8 mouse cellular contexts compared by ENCODE assay signal in the genomic region with DNA sequence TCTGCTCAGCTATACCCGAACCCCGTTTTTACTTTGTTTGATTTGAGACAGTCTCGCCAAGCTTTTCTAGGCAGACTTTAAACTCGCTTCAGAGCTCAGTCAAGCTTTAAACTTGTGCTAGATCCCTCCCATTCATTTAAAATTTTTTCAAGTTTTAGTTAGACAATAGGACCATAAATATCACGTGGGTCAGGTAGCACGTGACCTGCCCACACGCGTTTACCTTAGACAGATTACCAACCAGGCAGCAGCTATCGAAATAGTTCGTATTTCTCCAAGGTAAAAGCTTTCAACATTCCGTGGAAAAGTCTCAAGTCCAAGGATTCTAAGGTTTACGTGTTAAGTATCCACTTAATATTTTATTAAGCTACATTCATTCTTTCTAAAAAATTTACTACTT. TPM values are rescaled to one million over a fixed set of nuclear protein-coding genes. Genes with fewer than 3 reads are reported as not detected.
A peak's percentile ranks its signal among the peaks of the same experiment; 100 is the strongest.
DNase-seq lines count a peak whose midpoint lies in the region; ATAC-seq and TF ChIP-seq lines count a peak whose summit lies in the region.

No protein-coding gene starts in this region.

- no peak for TF ChIP-seq POLR2A in limb, embryonic 14.5 days (IDR thresholded peaks at IDR 0.05; ENCODE audit: borderline replicate concordance, extremely low read depth, insufficient read depth, insufficient read length)

- 4% methylated on average over 12 of the region's 12 CpGs for WGBS in embryonic facial prominence, embryonic 14.5 days
- WGBS in hindbrain, embryonic 12.5 days = 11% methylated on average over 12 of the region's 12 CpGs
- WGBS in limb, embryonic 14.5 days = 10% methylated on average over 12 of the region's 12 CpGs
- 11% methylated on average over 12 of the region's 12 CpGs for WGBS in midbrain, embryonic 14.5 days

- peak overlapping the region; percentile 63 for H3K27ac ChIP-seq in embryonic facial prominence, embryonic 14.5 days (replicated peaks; ENCODE audit: low read depth, low read length)
- no peak overlapping the region for H3K27ac ChIP-seq in hindbrain, embryonic 12.5 days
- peak overlapping the region; percentile 65; the same call in 1 of the 2 replicates for H3K27ac ChIP-seq in limb, embryonic 14.5 days (replicated peaks; ENCODE audit: low read depth, low read length)
- no peak overlapping the region for H3K27ac ChIP-seq in midbrain, embryonic 14.5 days (replicated peaks; ENCODE audit: low read depth, low read length)

- no peaks in the 10 kb centered on the region for H3K79me3 ChIP-seq in C2C12 (ENCODE audit: low read depth)

- peak overlapping the region; percentile 62 for H3ac ChIP-seq in C2C12 (ENCODE audit: control insufficient read depth, insufficient read length, low read depth)

- peak overlapping the region; percentile 31 for H3K4me3 ChIP-seq in C2C12 (ENCODE audit: insufficient read depth, poor library complexity, severe bottlenecking)
- peak overlapping the region; percentile 57 for H3K4me3 ChIP-seq in embryonic facial prominence, embryonic 14.5 days (ENCODE audit: low read depth, low read length)
- peak overlapping the region; percentile 48 for H3K4me3 ChIP-seq in hindbrain, embryonic 12.5 days
- peak overlapping the region; percentile 54 for H3K4me3 ChIP-seq in limb, embryonic 14.5 days (replicated peaks; ENCODE audit: low read length)
- H3K4me3 ChIP-seq in midbrain, embryonic 14.5 days (replicated peaks; ENCODE audit: low read depth, low read length) = peak overlapping the region; percentile 42

- peaks cover 4% of the 10 kb centered on the region for H3K4me1 ChIP-seq in embryonic facial prominence, embryonic 14.5 days (ENCODE audit: control insufficient read depth, insufficient read depth, low read length)
- 0 out of 2 replicates have a peak, but pooled peaks cover 2% of the 10 kb centered on the region for H3K4me1 ChIP-seq in hindbrain, embryonic 12.5 days
- no peaks in the 10 kb centered on the region for H3K4me1 ChIP-seq in limb, embryonic 14.5 days (ENCODE audit: control insufficient read depth, insufficient read depth, low read length)
- H3K4me1 ChIP-seq in midbrain, embryonic 14.5 days (ENCODE audit: control insufficient read depth, insufficient read depth, low read length) = no peaks in the 10 kb centered on the region

- H3K27me3 ChIP-seq in C2C12 (ENCODE audit: control insufficient read depth, insufficient read depth, insufficient read length) = no peaks in the 10 kb centered on the region
- H3K27me3 ChIP-seq in embryonic facial prominence, embryonic 14.5 days (replicated peaks; ENCODE audit: control insufficient read depth, insufficient read depth, low read length) = no peaks in the 10 kb centered on the region
- no peaks in the 10 kb centered on the region for H3K27me3 ChIP-seq in hindbrain, embryonic 12.5 days
- no peaks in the 10 kb centered on the region for H3K27me3 ChIP-seq in limb, embryonic 14.5 days (ENCODE audit: control insufficient read depth, insufficient read depth, low read length)
- H3K27me3 ChIP-seq in midbrain, embryonic 14.5 days (ENCODE audit: control insufficient read depth, insufficient read depth, low read length) = no peaks in the 10 kb centered on the region

- H3K79me2 ChIP-seq in C2C12 (ENCODE audit: control insufficient read depth, insufficient read depth) = no peaks in the 10 kb centered on the region

- TF ChIP-seq CTCF in C2C12 (IDR thresholded peaks at IDR 0.05; ENCODE audit: control insufficient read depth, insufficient read depth, insufficient read length) = no peak

- DNase-seq in Muller cell, postnatal 12 days (ENCODE audit: inconsistent ontology term) = peak; percentile 51
- DNase-seq in embryonic facial prominence, embryonic 14.5 days (ENCODE audit: low spot score) = peak; percentile 94
- peak; percentile 88 for DNase-seq in limb, embryonic 14.5 days (ENCODE audit: low spot score)
- peak; percentile 73 for DNase-seq in midbrain, embryonic 14.5 days
- DNase-seq in testis, postnatal 10 days (ENCODE audit: low spot score) = peak; percentile 65
- DNase-seq in layer of hippocampus, adult 9-10 months (ENCODE audit: low spot score) = no peak

- H3K9ac ChIP-seq in embryonic facial prominence, embryonic 14.5 days (ENCODE audit: low read depth, low read length) = peak overlapping the region; percentile 72; the same call in 1 of the 2 replicates
- H3K9ac ChIP-seq in hindbrain, embryonic 12.5 days = no peak overlapping the region; the same call in 1 of the 2 replicates
- peak overlapping the region; percentile 49 for H3K9ac ChIP-seq in limb, embryonic 14.5 days (ENCODE audit: low read depth, low read length, severe bottlenecking)
- H3K9ac ChIP-seq in midbrain, embryonic 14.5 days (replicated peaks; ENCODE audit: low read length) = no peak overlapping the region

- peak; percentile 80 for ATAC-seq in embryonic facial prominence, embryonic 14.5 days (ENCODE audit: low read depth)
- ATAC-seq in hindbrain, embryonic 12.5 days (ENCODE audit: low FRiP score) = peak; percentile 61
- ATAC-seq in limb, embryonic 14.5 days (ENCODE audit: low FRiP score, low read depth) = peak; percentile 80
- ATAC-seq in midbrain, embryonic 14.5 days (ENCODE audit: low FRiP score, low TSS enrichment) = peak; percentile 61

- H3K9me3 ChIP-seq in embryonic facial prominence, embryonic 14.5 days (ENCODE audit: control insufficient read depth, low read length) = no peaks in the 10 kb centered on the region
- H3K9me3 ChIP-seq in hindbrain, embryonic 12.5 days (replicated peaks) = no peaks in the 10 kb centered on the region
- H3K9me3 ChIP-seq in limb, embryonic 14.5 days (ENCODE audit: control insufficient read depth, low read length) = no peaks in the 10 kb centered on the region
- H3K9me3 ChIP-seq in midbrain, embryonic 14.5 days (ENCODE audit: control insufficient read depth, low read length) = no peaks in the 10 kb centered on the region

- H3K36me3 ChIP-seq in C2C12 (ENCODE audit: control insufficient read depth, insufficient read depth) = no peaks in the 10 kb centered on the region
- H3K36me3 ChIP-seq in embryonic facial prominence, embryonic 14.5 days (ENCODE audit: control insufficient read depth, insufficient read depth, low read length) = no peaks in the 10 kb centered on the region
- H3K36me3 ChIP-seq in hindbrain, embryonic 12.5 days = no peaks in the 10 kb centered on the region
- H3K36me3 ChIP-seq in limb, embryonic 14.5 days (ENCODE audit: control insufficient read depth, insufficient read depth, low read length) = no peaks in the 10 kb centered on the region
- H3K36me3 ChIP-seq in midbrain, embryonic 14.5 days (ENCODE audit: control insufficient read depth, insufficient read depth, low read length) = no peaks in the 10 kb centered on the region

- peak overlapping the region; percentile 69 for H3K4me2 ChIP-seq in embryonic facial prominence, embryonic 14.5 days (ENCODE audit: low read depth, low read length)
- H3K4me2 ChIP-seq in hindbrain, embryonic 12.5 days (replicated peaks) = peak overlapping the region; percentile 72
- H3K4me2 ChIP-seq in limb, embryonic 14.5 days (replicated peaks; ENCODE audit: low read depth, low read length, severe bottlenecking) = peak overlapping the region; percentile 69
- peak overlapping the region; percentile 89 for H3K4me2 ChIP-seq in midbrain, embryonic 14.5 days (ENCODE audit: low read length)

TF ChIP-seq in C2C12, 6 proteins besides CTCF, POLR2A, EP300 and RAD21:
- TF ChIP-seq MYOD1 (IDR thresholded peaks at IDR 0.05; ENCODE audit: control insufficient read depth, insufficient read length, low read depth) (no peak), USF1 (IDR thresholded peaks at IDR 0.05; ENCODE audit: low read depth) (peak; percentile 98), MAX (IDR thresholded peaks at IDR 0.05) (peak; percentile 72)

RNA-seq across cellular contexts. Expression of a gene that starts 10.4 kb away (rescaled TPM):
- 1.5 TPM for polyA plus RNA-seq in C2C12 (2012; fragmentation: generic; extraction: Trizol)
- polyA plus RNA-seq in embryonic facial prominence, embryonic 14.5 days (2014; fragmentation: Nextera tagmentation; extraction: Ambion mirVana) = 3.3 and 4.6 TPM in 2 replicates
- 2.0 and 3.3 TPM in 2 replicates for polyA plus RNA-seq in hindbrain, embryonic 12.5 days (2016; fragmentation: Nextera tagmentation; extraction: Ambion mirVana)
- 1.2 and 1.4 TPM in 2 replicates for polyA plus RNA-seq in limb, embryonic 14.5 days (2012; rRNA removed)
- 3.3 and 3.4 TPM in 2 replicates for polyA plus RNA-seq in limb, embryonic 14.5 days (2014; fragmentation: Nextera tagmentation; extraction: Ambion mirVana)
- 0.39 and 0.97 TPM in 2 replicates for polyA plus RNA-seq in midbrain, embryonic 14.5 days (2014; fragmentation: Nextera tagmentation; extraction: Ambion mirVana)

RNA-seq across cellular contexts. Expression of a gene that starts 42.2 kb away (rescaled TPM):
- polyA plus RNA-seq in C2C12 (2012; fragmentation: generic; extraction: Trizol) = 2.5 TPM
- 9.3 and 9.4 TPM in 2 replicates for polyA plus RNA-seq in embryonic facial prominence, embryonic 14.5 days (2014; fragmentation: Nextera tagmentation; extraction: Ambion mirVana)
- 5.1 and 5.3 TPM in 2 replicates for polyA plus RNA-seq in hindbrain, embryonic 12.5 days (2016; fragmentation: Nextera tagmentation; extraction: Ambion mirVana)
- polyA plus RNA-seq in limb, embryonic 14.5 days (2012; rRNA removed) = 9.5 and 9.6 TPM in 2 replicates
- 6.5 and 8.1 TPM in 2 replicates for polyA plus RNA-seq in limb, embryonic 14.5 days (2014; fragmentation: Nextera tagmentation; extraction: Ambion mirVana)
- polyA plus RNA-seq in midbrain, embryonic 14.5 days (2014; fragmentation: Nextera tagmentation; extraction: Ambion mirVana) = 0.72 and 0.77 TPM in 2 replicates

Comparison
In these comparisons a context has a peak if more than half of its experiments do, and no peak if none do; other contexts are left out.
1. H3K27ac ChIP-seq: peak in embryonic facial prominence, embryonic 14.5 days (single experiment) and limb, embryonic 14.5 days (single experiment); none in hindbrain, embryonic 12.5 days (single experiment) and midbrain, embryonic 14.5 days (single experiment).
2. H3K9ac ChIP-seq: peak in embryonic facial prominence, embryonic 14.5 days (single experiment) and limb, embryonic 14.5 days (single experiment); none in hindbrain, embryonic 12.5 days (single experiment) and midbrain, embryonic 14.5 days (single experiment).
3. Peak in every context shown above with its lines, with median percentiles within 50 percentile points of each other: H3K4me3 ChIP-seq, ATAC-seq and H3K4me2 ChIP-seq.